Mouse (Mus musculus) brain, adult 10 weeks (tissue): ENCODE results near the gene Fen1. TPM values are rescaled to one million over a fixed set of nuclear protein-coding genes. Genes with fewer than 3 reads are reported as not detected.

Source experiments
- polyA plus RNA-seq: library from polyadenylated mRNA; stranded (reverse); fragments of 350-450 nt; fragmentation: Illumina TruSeq; extraction: RNeasy Lipid Tissue Mini Kit (QIAGEN cat#74804); gene quantifications from one replicate; pipeline ENCODE4 v1.2.3, GENCODE M21; 2015; ENCODE audit warnings: low read depth, low replicate concordance

Fen1 gene
- polyA plus RNA-seq: 12.3 TPM

DNA sequence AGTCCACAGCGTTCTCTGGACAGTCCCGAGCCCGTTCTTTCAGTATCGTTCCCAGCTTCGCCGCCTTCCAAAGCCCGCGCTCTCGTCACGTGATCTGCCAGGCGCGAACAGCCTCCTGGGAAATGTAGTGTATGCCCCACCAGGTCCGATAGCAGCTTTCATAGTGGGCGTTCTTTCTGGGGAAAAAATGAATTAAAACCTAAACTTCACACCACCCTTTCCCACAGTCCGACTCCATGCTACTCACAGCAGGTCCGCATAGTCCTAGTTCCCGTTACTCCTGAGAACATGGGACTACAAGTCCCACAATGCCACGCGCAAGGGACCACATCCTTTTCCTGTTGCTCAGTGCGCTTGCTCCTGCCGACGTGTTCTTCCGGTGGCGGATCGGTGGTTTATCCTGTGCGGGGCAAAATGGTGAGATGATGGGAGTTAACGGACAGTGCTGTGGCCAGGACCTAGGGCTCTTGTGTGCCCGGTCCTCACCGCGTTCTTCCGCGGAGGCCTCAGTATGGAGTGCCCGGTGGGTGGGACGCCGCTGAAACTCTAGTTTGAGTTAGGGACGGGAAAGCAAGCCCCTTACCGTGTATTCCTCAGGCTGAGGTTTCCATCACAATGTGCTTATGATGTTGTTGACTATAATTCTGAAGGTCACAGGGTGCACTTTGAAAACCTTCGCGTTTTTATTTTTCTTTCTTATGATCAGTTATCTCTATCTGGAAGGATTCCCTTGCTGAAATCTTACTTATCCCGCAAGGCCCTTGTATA lies at the start of gene Fen1, which contains the start of gene Tmem258:
TSS of gene Fen1 (minus strand) at position 322 of the 768 bp plus-strand sequence.
TSS of gene Tmem258 (plus strand) at position 167 of the 768 bp plus-strand sequence.

DNA sequence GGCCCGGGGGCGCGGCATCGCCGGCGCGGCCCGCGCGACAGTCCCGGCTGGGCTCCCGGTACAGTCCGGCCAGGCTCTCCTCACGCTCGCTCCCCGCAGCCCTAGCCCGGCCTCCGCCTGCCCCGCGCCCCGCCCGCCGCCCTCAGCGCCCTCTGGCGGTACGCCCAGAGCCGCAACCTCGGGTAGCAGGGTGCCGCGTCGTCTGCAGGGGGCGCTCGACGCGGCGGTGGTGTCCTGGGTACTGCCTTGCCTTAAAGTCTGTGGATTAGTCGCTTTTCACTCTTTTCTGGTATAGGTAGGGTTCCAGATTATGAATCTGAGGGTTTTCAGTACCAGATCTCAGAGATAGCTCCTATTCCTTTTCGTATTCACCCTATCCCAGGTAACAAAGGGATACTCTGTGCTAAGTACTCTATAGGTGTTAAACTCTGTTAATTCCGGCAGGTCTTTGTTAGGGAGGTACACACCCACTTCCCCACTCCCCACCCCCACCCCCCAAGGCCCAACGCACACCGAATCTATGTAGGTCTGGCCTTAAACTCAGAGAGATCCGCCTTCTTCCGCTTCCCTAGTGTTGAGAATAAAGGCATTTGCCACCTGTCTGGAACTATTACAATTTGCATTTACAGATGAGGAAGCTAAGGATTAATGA lies 36.8 kb upstream of the Fen1 start, which contains the start of gene Myrf:
TSS of gene Myrf (minus strand) at position 95 of the 652 bp plus-strand sequence.

DNA sequence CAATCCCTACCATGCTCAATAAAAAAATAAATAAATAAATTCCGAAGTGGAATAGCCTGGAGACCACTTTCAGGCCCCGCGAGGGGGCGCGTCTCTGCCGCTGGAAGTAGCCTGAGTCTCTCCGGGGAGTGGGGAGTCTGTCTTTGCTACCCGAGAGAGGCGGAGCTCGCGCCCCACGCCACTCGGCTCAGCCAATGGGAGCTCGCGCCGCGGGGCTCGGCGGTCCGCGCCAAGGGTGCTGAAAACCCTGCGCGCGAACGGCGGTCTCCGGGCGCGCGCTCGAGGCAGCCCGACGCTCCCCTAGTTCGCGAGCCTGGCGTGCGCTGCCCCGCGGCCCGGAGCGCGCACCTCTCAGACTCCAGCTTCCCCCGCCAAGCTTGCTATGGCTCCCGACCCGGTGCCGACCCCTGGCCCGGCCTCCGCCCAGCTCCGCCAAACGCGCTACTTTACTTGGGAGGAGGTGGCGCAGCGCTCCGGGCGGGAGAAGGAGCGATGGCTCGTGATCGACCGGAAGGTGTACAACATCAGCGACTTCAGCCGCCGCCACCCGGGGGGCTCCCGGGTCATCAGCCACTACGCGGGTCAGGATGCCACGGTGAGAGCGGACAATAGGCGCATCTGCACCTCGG lies 21.2 kb downstream of the Fen1 start, which contains the start of gene Fads1:
TSS of gene Fads1 (plus strand) at position 219 of the 629 bp plus-strand sequence.

Other genes starting within 250 kb of the Fen1 start
- 5,812 TPM for gene Fth1, start 223.6 kb downstream of the Fen1 start, polyA plus RNA-seq
- gene Best1, start 202.5 kb downstream of the Fen1 start, polyA plus RNA-seq: 2.2 TPM
- gene Rab3il1, start 202.5 kb downstream of the Fen1 start, polyA plus RNA-seq: 11.3 TPM
- gene Fads3, start 162.6 kb downstream of the Fen1 start, polyA plus RNA-seq: 24.2 TPM
- gene Fads2, start 102.4 kb downstream of the Fen1 start, polyA plus RNA-seq: 125 TPM
- gene Fads1, start 21.3 kb downstream of the Fen1 start, polyA plus RNA-seq: 168 TPM
- gene Tmem258, start 155 bp downstream of the Fen1 start, polyA plus RNA-seq: 106 TPM
- 27.4 TPM for gene Myrf, start 36.6 kb upstream of the Fen1 start, polyA plus RNA-seq
- 48.5 TPM for gene Dagla, start 100.7 kb upstream of the Fen1 start, polyA plus RNA-seq
- gene Syt7, start 184.9 kb upstream of the Fen1 start, polyA plus RNA-seq: 134 TPM